Mouse (Mus musculus): Measurements from ENCODE around the gene Patl2. TPM values are rescaled to one million over a fixed set of nuclear protein-coding genes. Genes with fewer than 3 reads are reported as not detected.

The Patl2 gene
- total RNA-seq, 2 experiments from 2014 or later = 0.45 TPM; not detected in 1

GRCm38 (mm10) chr2:122086446-122086845 lies 99.5 kb downstream of the Patl2 start:
- DNase-seq (ENCODE audit: low spot score in 2 of 2) = no peak

GRCm38 (mm10) chr2:122081728-122082456 lies 104.1 kb downstream of the Patl2 start:
- DNase-seq (ENCODE audit: low spot score in 2 of 2) = no peak

Other genes with a start within 250 kb of the Patl2 start
- gene Ctdspl2, start 230.2 kb downstream of the Patl2 start, total RNA-seq (2021) = 10 to 100 TPM; 51.5 to 55.0 TPM
- gene Mageb3, start 230.1 kb downstream of the Patl2 start, total RNA-seq (2021) = under 1 TPM in 1 of 2 experiments, not detected in 1; 0.17 TPM
- gene Eif3j1, start 157.6 kb downstream of the Patl2 start, total RNA-seq (2021) = 10 to 100 TPM; 20.9 to 22.9 TPM
- 10 to 100 TPM; 19.5 to 22.3 TPM for gene Spg11, start 67.8 kb downstream of the Patl2 start, total RNA-seq (2021)
- 100 to 1,000 TPM; 290 to 339 TPM for gene B2m, start 38.5 kb downstream of the Patl2 start, total RNA-seq (2021)
- not detected for gene Trim69, start 25.5 kb downstream of the Patl2 start, total RNA-seq (2021)
- gene Terb2, start 83 bp upstream of the Patl2 start, total RNA-seq (2021) = not detected
- 10 to 100 TPM; 61.4 to 77.3 TPM for gene Sord, start 48.6 kb upstream of the Patl2 start, total RNA-seq (2021)
- under 1 TPM; 0.08 to 0.17 TPM for gene Duox2, start 112.3 kb upstream of the Patl2 start, total RNA-seq (2021)
- under 1 TPM in 1 of 2 experiments, not detected in 1; 0.20 TPM for gene Duoxa2, start 112.7 kb upstream of the Patl2 start, total RNA-seq (2021)
- gene Duoxa1, start 127.5 kb upstream of the Patl2 start, total RNA-seq (2021) = under 1 TPM in 1 of 2 experiments, not detected in 1; 0.25 TPM
- under 1 TPM in 1 of 2 experiments, not detected in 1; 0.06 TPM for gene Duox1, start 129.5 kb upstream of the Patl2 start, total RNA-seq (2021)
- gene Shf, start 183.0 kb upstream of the Patl2 start, total RNA-seq (2021) = 10 to 100 TPM; 30.5 to 32.7 TPM
- gene Slc28a2, start 240.3 kb upstream of the Patl2 start, total RNA-seq (2021) = 1 to 10 TPM; 1.8 to 2.4 TPM